Mouse (Mus musculus) cerebellum, adult 9-10 months (tissue): ENCODE data around the gene Bhlhb9.
"Not testable (repeated sequence)": the region's sequence is repeated elsewhere in the genome, so short reads cannot be mapped to it uniquely, and the experiment has no call there.

Experiments
- DNase-seq: peaks from one replicate; pipeline ENCODE4 v3.0.0; 2022

The Bhlhb9 gene

GRCm38 (mm10) chrX:135797212-135797644 is at the start of gene Bhlhb9:
TSS of gene Bhlhb9 (plus strand) at chrX:135797594.
- DNase-seq: peak; percentile 76

- DNase-seq: peak; percentile 77
Observed at GRCm38 (mm10) chrX:135752832-135753231, 44.6 kb upstream of the Bhlhb9 start.

GRCm38 (mm10) chrX:135761707-135762106 is 35.7 kb upstream of the Bhlhb9 start:
- peak; percentile 40 for DNase-seq

- no peak for DNase-seq
Observed at GRCm38 (mm10) chrX:135768043-135768548, 29.3 kb upstream of the Bhlhb9 start.

- DNase-seq: no peak
Observed at GRCm38 (mm10) chrX:135768565-135768964, 28.8 kb upstream of the Bhlhb9 start.

GRCm38 (mm10) chrX:135791536-135791935 is 5.9 kb upstream of the Bhlhb9 start:
- DNase-seq: no peak

GRCm38 (mm10) chrX:135792326-135792725 is 5.1 kb upstream of the Bhlhb9 start:
- no peak for DNase-seq

GRCm38 (mm10) chrX:135795591-135796304 is 1.6 kb upstream of the Bhlhb9 start:
- DNase-seq: peak; percentile 48

GRCm38 (mm10) chrX:135796305-135797211 is 836 bp upstream of the Bhlhb9 start:
- peak; percentile 34 for DNase-seq

GRCm38 (mm10) chrX:135804149-135804548 is 6.8 kb downstream of the Bhlhb9 start:
- no peak for DNase-seq

GRCm38 (mm10) chrX:135805780-135806179 is 8.4 kb downstream of the Bhlhb9 start:
- peak; percentile 61 for DNase-seq

- not testable (repeated sequence) for DNase-seq
Observed at GRCm38 (mm10) chrX:135835896-135836295, 38.5 kb downstream of the Bhlhb9 start.

GRCm38 (mm10) chrX:135837896-135838295 is 40.5 kb downstream of the Bhlhb9 start:
- peak; percentile 11 for DNase-seq

GRCm38 (mm10) chrX:135838521-135839360 is 41.3 kb downstream of the Bhlhb9 start, which contains the start of gene Gprasp2:
TSS of gene Gprasp2 (plus strand) at chrX:135839034.
- DNase-seq: peak; percentile 55

GRCm38 (mm10) chrX:135839397-135840391 is 42.3 kb downstream of the Bhlhb9 start:
- DNase-seq: peak; percentile 66

GRCm38 (mm10) chrX:135866806-135867205 is 69.4 kb downstream of the Bhlhb9 start:
- not testable (repeated sequence) for DNase-seq

GRCm38 (mm10) chrX:135876679-135877078 is 79.3 kb downstream of the Bhlhb9 start:
- no peak for DNase-seq

- no peak for DNase-seq
Observed at GRCm38 (mm10) chrX:135879626-135880025, 82.2 kb downstream of the Bhlhb9 start.

GRCm38 (mm10) chrX:135885411-135886233 is 88.2 kb downstream of the Bhlhb9 start:
- peak; percentile 82 for DNase-seq

- peak; percentile 54 for DNase-seq
Observed at GRCm38 (mm10) chrX:135886234-135886585, 88.8 kb downstream of the Bhlhb9 start.
